Comparison of ENCODE assay signal across 29 mouse cellular contexts in the genomic region with DNA sequence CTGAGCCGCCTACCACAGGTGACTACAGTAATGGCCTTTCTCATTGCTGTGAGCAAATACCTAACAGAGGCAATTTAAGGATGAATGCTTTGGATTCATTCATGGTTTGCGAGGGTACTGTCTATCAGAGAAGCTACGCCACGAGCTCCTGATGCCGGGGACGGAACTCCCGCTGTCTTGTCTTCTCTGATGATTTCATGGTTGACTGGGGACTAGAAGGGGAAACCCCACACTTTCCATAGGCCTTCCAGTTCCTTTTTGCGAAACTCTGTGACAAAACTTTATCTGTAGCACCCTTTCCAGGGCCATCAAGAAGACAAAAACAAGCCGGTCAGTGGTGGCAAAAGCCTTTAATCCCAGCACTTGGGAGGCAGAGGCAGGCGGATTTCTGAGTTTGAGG. TPM values are rescaled to one million over a fixed set of nuclear protein-coding genes. Genes with fewer than 3 reads are reported as not detected.
DNase-seq lines count a peak whose midpoint lies in the region; ATAC-seq lines count a peak whose summit lies in the region.
"Had no signal": no experiment of that assay in that cellular context is flagged by ENCODE, and none has a peak within 500 bp of the region (broad histone marks: within the 10 kb centered on the region; RNA-seq: fewer than 3 reads in every experiment).

No protein-coding gene starts in this region.

- DNase-seq in spleen, adult 12 weeks (ENCODE audit: low spot score): peak; percentile 12
- no peak for DNase-seq in spleen, postnatal 4 days (ENCODE audit: low spot score in 2 of 2)
- no peak for DNase-seq in heart, embryonic 10.5 days (ENCODE audit: low spot score)
- DNase-seq in kidney, postnatal 10 days: no peak
- DNase-seq: adrenal gland, postnatal 10 days; cerebellum, adult 8-10 months; cerebellum, postnatal 36 days; gastrocnemius, postnatal 10 days; heart, adult 18-20 months; heart, postnatal 14 days; kidney, adult 11 months; liver; lung, postnatal 4 days; right cerebral cortex, adult 18-20 months; right cerebral cortex, postnatal 4 days; thymus, postnatal 25 days had no signal

- 86% methylated on average over 10 of the region's 10 CpGs for WGBS in midbrain, embryonic 13.5 days
- 89% methylated on average over 10 of the region's 10 CpGs for WGBS in heart, embryonic 10.5 days

- no peaks in the 10 kb centered on the region for H3K9me3 ChIP-seq in midbrain, embryonic 13.5 days
- no peaks in the 10 kb centered on the region for H3K9me3 ChIP-seq in heart, embryonic 10.5 days
- H3K9me3 ChIP-seq: heart, embryonic 13.5 days; limb, embryonic 10.5 days; liver, embryonic 15.5 days; lung, embryonic 15.5 days; stomach, embryonic 15.5 days had no signal

- no peaks in the 10 kb centered on the region for H3K36me3 ChIP-seq in midbrain, embryonic 13.5 days
- no peaks in the 10 kb centered on the region for H3K36me3 ChIP-seq in heart, embryonic 10.5 days
- H3K36me3 ChIP-seq: heart, embryonic 13.5 days; limb, embryonic 10.5 days; liver, embryonic 15.5 days; lung, embryonic 15.5 days; stomach, embryonic 15.5 days had no signal

- H3K4me1 ChIP-seq in midbrain, embryonic 13.5 days (replicated peaks): no peaks in the 10 kb centered on the region
- H3K4me1 ChIP-seq in heart, embryonic 10.5 days: peaks cover 21% of the 10 kb centered on the region
- H3K4me1 ChIP-seq: liver, embryonic 15.5 days; stomach, embryonic 15.5 days had no signal

- H3K27me3 ChIP-seq in midbrain, embryonic 13.5 days: no peaks in the 10 kb centered on the region
- H3K27me3 ChIP-seq in heart, embryonic 10.5 days (ENCODE audit: insufficient read depth, poor library complexity, severe bottlenecking): no peaks in the 10 kb centered on the region
- H3K27me3 ChIP-seq: heart, embryonic 13.5 days; lung, embryonic 15.5 days; stomach, embryonic 15.5 days had no signal

- H3K4me3 ChIP-seq in midbrain, embryonic 13.5 days (replicated peaks): no peak overlapping the region
- H3K4me3 ChIP-seq in heart, embryonic 10.5 days: no peak overlapping the region
- H3K4me3 ChIP-seq: heart, embryonic 13.5 days; limb, embryonic 10.5 days; liver, embryonic 15.5 days; lung, embryonic 15.5 days; stomach, embryonic 15.5 days had no signal

- H3K9ac ChIP-seq in midbrain, embryonic 13.5 days (replicated peaks): no peak overlapping the region
- H3K9ac ChIP-seq: heart, embryonic 13.5 days; liver, embryonic 15.5 days; lung, embryonic 15.5 days; stomach, embryonic 15.5 days had no signal

- no peak overlapping the region for H3K4me2 ChIP-seq in midbrain, embryonic 13.5 days (replicated peaks)
- H3K4me2 ChIP-seq: heart, embryonic 13.5 days; liver, embryonic 15.5 days; lung, embryonic 15.5 days; midbrain, embryonic 11.5 days; stomach, embryonic 15.5 days had no signal

- peak; percentile 82 for ATAC-seq in CD4-positive, CD25-positive, alpha-beta regulatory T cell, adult 4 months
- ATAC-seq in granulocyte monocyte progenitor cell, adult 5-6 weeks (replicated peaks; ENCODE audit: poor library complexity, severe bottlenecking): peak; percentile 48; the same call in 1 of the 2 replicates
- ATAC-seq in monocyte, adult 5-6 weeks (replicated peaks; ENCODE audit: insufficient number of reproducible peaks, low FRiP score, low TSS enrichment, poor library complexity, severe bottlenecking): peak; percentile 69
- ATAC-seq in midbrain, embryonic 13.5 days: no peak
- ATAC-seq: forebrain, embryonic 14.5 days; hindbrain, postnatal 0 days had no signal

- H3K27ac ChIP-seq in midbrain, embryonic 13.5 days: no peak overlapping the region
- no peak overlapping the region for H3K27ac ChIP-seq in heart, embryonic 10.5 days
- H3K27ac ChIP-seq: heart, embryonic 13.5 days; hindbrain, postnatal 0 days; kidney, postnatal 0 days; limb, embryonic 10.5 days; liver, embryonic 15.5 days; lung, embryonic 15.5 days; stomach, embryonic 15.5 days had no signal

RNA-seq across cellular contexts. Expression of gene Wsb1, which starts 46.8 kb away (rescaled TPM):
- polyA plus RNA-seq in CD4-positive, CD25-positive, alpha-beta regulatory T cell, adult 4 months (2017; shearing (Covaris generic)): 10 to 100 TPM; 79.7 to 89.4 TPM
- total RNA-seq in granulocyte monocyte progenitor cell, adult 5-6 weeks (2014; fragmentation: Nextera tagmentation): 123 and 152 TPM in 2 replicates
- 153 and 170 TPM in 2 replicates for total RNA-seq in granulocyte monocyte progenitor cell, adult 5-6 weeks (2017)
- total RNA-seq in monocyte, adult 5-6 weeks (2017): 274 to 316 TPM (median 277 TPM) in 3 replicates
- 517 and 614 TPM in 2 replicates for polyA plus RNA-seq in midbrain, embryonic 13.5 days (2015; fragmentation: Nextera tagmentation; extraction: Ambion mirVana)
- polyA plus RNA-seq in heart, embryonic 10.5 days (2016; fragmentation: Nextera tagmentation; extraction: Ambion mirVana): 169 and 203 TPM in 2 replicates
